Mouse (Mus musculus) testis, adult 2 months (tissue): ENCODE measurements around the gene Rpap1. TPM values are rescaled to one million over a fixed set of nuclear protein-coding genes. Genes with fewer than 3 reads are reported as not detected.

Experiments
- polyA plus RNA-seq: library from polyadenylated mRNA; depleted of rRNA; stranded (reverse); fragments of >200 nt; gene quantifications from 2 replicates; pipeline ENCODE4 v1.2.3, GENCODE M21; 2012; rRNA removed

Gene Rpap1
- polyA plus RNA-seq, 1 experiment: 13.7 TPM

Other genes starting within 250 kb of the Rpap1 start
- gene Exd1, start 239.9 kb downstream of the Rpap1 start, polyA plus RNA-seq: 5.3 and 5.4 TPM in 2 replicates
- gene Chp1, start 239.8 kb downstream of the Rpap1 start, polyA plus RNA-seq: 21.3 and 27.1 TPM in 2 replicates
- gene Nusap1, start 169.2 kb downstream of the Rpap1 start, polyA plus RNA-seq: 6.0 and 7.1 TPM in 2 replicates
- 10.3 and 11.4 TPM in 2 replicates for gene Oip5, start 169.1 kb downstream of the Rpap1 start, polyA plus RNA-seq
- 5.2 and 6.7 TPM in 2 replicates for gene Ndufaf1, start 124.7 kb downstream of the Rpap1 start, polyA plus RNA-seq
- 9.3 and 11.8 TPM in 2 replicates for gene Rtf1, start 112.5 kb downstream of the Rpap1 start, polyA plus RNA-seq
- 5.8 and 6.4 TPM in 2 replicates for gene Itpka, start 45.2 kb downstream of the Rpap1 start, polyA plus RNA-seq
- 2.2 and 3.0 TPM in 2 replicates for gene Ltk, start 27.1 kb downstream of the Rpap1 start, polyA plus RNA-seq
- 18.7 and 26.0 TPM in 2 replicates for gene Tyro3, start 10.2 kb upstream of the Rpap1 start, polyA plus RNA-seq
- 17.5 and 20.3 TPM in 2 replicates for gene Mga, start 109.7 kb upstream of the Rpap1 start, polyA plus RNA-seq
- gene Mapkbp1, start 185.2 kb upstream of the Rpap1 start, polyA plus RNA-seq: 53.2 and 66.1 TPM in 2 replicates
- 6.4 and 7.3 TPM in 2 replicates for gene Jmjd7, start 239.9 kb upstream of the Rpap1 start, polyA plus RNA-seq
- 3.1 and 3.7 TPM in 2 replicates for gene Gm28042, start 240.0 kb upstream of the Rpap1 start, polyA plus RNA-seq
- gene Pla2g4b, start 245.9 kb upstream of the Rpap1 start, polyA plus RNA-seq: 2.7 and 4.1 TPM in 2 replicates